Mouse (Mus musculus) layer of hippocampus, adult 18-20 months (tissue): ENCODE measurements at regions not wholly inside any gene's neighbourhood (a gene's known extent, or its start where the extent isn't known, plus 50 kb on each side); places are given as distances from the start of the nearest gene placed in this dataset.

Experiments
- DNase-seq, 2 experiments: peaks; one replicate each; pipeline ENCODE4 v3.0.0; 2022; ENCODE audit warnings: low spot score in 2 of 2

DNA sequence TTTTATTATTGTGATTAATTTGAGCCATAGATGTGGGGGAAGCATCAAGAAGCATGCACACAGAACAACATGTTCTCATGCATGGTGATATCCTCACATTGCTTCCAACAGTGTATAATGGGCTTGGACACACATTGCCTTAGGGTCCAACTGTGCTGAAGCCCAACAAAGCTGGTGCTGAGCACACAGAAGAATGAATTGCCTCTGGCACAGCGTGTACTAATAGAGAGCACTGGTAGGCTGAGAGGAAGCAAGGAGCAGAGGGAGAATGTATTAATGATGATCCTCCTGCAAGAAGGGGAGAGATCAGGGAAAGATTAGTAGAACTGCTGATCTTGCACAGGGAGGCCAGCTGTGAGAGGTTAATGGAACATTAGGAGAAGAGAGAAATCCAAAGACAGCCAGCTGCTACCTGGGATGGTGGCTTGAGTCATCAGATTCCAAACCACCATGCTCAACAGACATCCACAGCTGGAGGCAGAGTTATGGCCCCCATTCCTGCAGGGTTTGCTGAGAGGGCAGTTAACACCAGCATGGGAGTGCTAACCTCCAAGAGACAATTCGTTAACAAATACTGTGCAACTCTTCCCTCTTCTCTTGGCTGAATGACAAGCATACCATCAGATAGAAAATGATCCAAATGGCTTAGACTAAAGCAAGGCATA lies 311.6 kb upstream of the Lrrc4c start:
- DNase-seq: peak in 1 of 2 experiments; percentile 2
